Mouse (Mus musculus): ENCODE measurements around the gene 2900026A02Rik. TPM values are rescaled to one million over a fixed set of nuclear protein-coding genes. Genes with fewer than 3 reads are reported as not detected.

Gene 2900026A02Rik
- polyA plus RNA-seq, 2 experiments: 7.1 to 13.6 TPM

GRCm38 (mm10) chr5:113139064-113139726 is 81.8 kb downstream of the 2900026A02Rik start:
- no peak for TF ChIP-seq POLR2A (IDR thresholded peaks at IDR 0.05; ENCODE audit: borderline replicate concordance, extremely low read depth, insufficient read depth, insufficient read length)
- WGBS: 66% methylated on average over 7 of the region's 7 CpGs
- Histone ChIP-seq H3K4me1 (ENCODE audit: control insufficient read depth, insufficient read depth, low read length) (peaks cover 28% of the 10 kb centered on the region), H3K27me3 (ENCODE audit: control insufficient read depth, insufficient read depth, low read length) (no peaks in the 10 kb centered on the region; the same call in 1 of the 2 replicates), H3K27ac (replicated peaks; ENCODE audit: low read depth, low read length) (no peak overlapping the region), H3K36me3 (ENCODE audit: control insufficient read depth, insufficient read depth, low read length) (no peaks in the 10 kb centered on the region), H3K9me3 (ENCODE audit: control insufficient read depth, low read length) (no peaks in the 10 kb centered on the region), H3K9ac (ENCODE audit: low read depth, low read length, severe bottlenecking) (peak overlapping the region; percentile 46), H3K4me2 (replicated peaks; ENCODE audit: low read depth, low read length, severe bottlenecking) (peak overlapping the region; percentile 91), H3K4me3 (replicated peaks; ENCODE audit: low read length) (peak overlapping the region; percentile 42)
- ATAC-seq (ENCODE audit: low FRiP score, low read depth) (no peak), DNase-seq (ENCODE audit: low spot score) (no peak)

- Histone ChIP-seq H3K4me1 (ENCODE audit: control insufficient read depth, insufficient read depth, low read length) (peaks cover 28% of the 10 kb centered on the region), H3K27ac (replicated peaks; ENCODE audit: low read depth, low read length) (peak overlapping the region; percentile 43; the same call in 1 of the 2 replicates), H3K4me3 (replicated peaks; ENCODE audit: low read length) (peak overlapping the region; percentile 42), H3K36me3 (ENCODE audit: control insufficient read depth, insufficient read depth, low read length) (no peaks in the 10 kb centered on the region), H3K4me2 (replicated peaks; ENCODE audit: low read depth, low read length, severe bottlenecking) (peak overlapping the region; percentile 91), H3K9me3 (ENCODE audit: control insufficient read depth, low read length) (no peaks in the 10 kb centered on the region), H3K9ac (ENCODE audit: low read depth, low read length, severe bottlenecking) (peak overlapping the region; percentile 46), H3K27me3 (ENCODE audit: control insufficient read depth, insufficient read depth, low read length) (no peaks in the 10 kb centered on the region; the same call in 1 of the 2 replicates)
- ATAC-seq (ENCODE audit: low FRiP score, low read depth) (peak; percentile 78), DNase-seq (ENCODE audit: low spot score) (peak; percentile 64)
- 0 out of 2 replicates have a peak, but pooled peaks have one; percentile 25 for TF ChIP-seq POLR2A (IDR thresholded peaks at IDR 0.05; ENCODE audit: borderline replicate concordance, extremely low read depth, insufficient read depth, insufficient read length)
- WGBS: under 1% methylated on average over 42 of the region's 43 CpGs
Measured at GRCm38 (mm10) chr5:113138319-113139063, 82.5 kb downstream of the 2900026A02Rik start.

GRCm38 (mm10) chr5:113137691-113138318 is 83.2 kb downstream of the 2900026A02Rik start:
- peaks cover 30% of the 10 kb centered on the region for H3K4me1 ChIP-seq (ENCODE audit: control insufficient read depth, insufficient read depth, low read length)
- DNase-seq (ENCODE audit: low spot score) (no peak), ATAC-seq (ENCODE audit: low FRiP score, low read depth) (no peak)
- peak overlapping the region; percentile 42 for H3K4me3 ChIP-seq (replicated peaks; ENCODE audit: low read length)
- H3K4me2 ChIP-seq (replicated peaks; ENCODE audit: low read depth, low read length, severe bottlenecking): peak overlapping the region; percentile 91
- no peaks in the 10 kb centered on the region for H3K36me3 ChIP-seq (ENCODE audit: control insufficient read depth, insufficient read depth, low read length)
- WGBS: 5% methylated on average over 36 of the region's 36 CpGs
- peak overlapping the region; percentile 43 for H3K27ac ChIP-seq (replicated peaks; ENCODE audit: low read depth, low read length)
- no peak for TF ChIP-seq POLR2A (IDR thresholded peaks at IDR 0.05; ENCODE audit: borderline replicate concordance, extremely low read depth, insufficient read depth, insufficient read length)
- H3K9me3 ChIP-seq (ENCODE audit: control insufficient read depth, low read length): no peaks in the 10 kb centered on the region
- H3K9ac ChIP-seq (ENCODE audit: low read depth, low read length, severe bottlenecking): peak overlapping the region; percentile 46
- no peaks in the 10 kb centered on the region; the same call in 1 of the 2 replicates for H3K27me3 ChIP-seq (ENCODE audit: control insufficient read depth, insufficient read depth, low read length)

- Histone ChIP-seq H3K9ac (ENCODE audit: low read depth, low read length, severe bottlenecking) (peak overlapping the region; percentile 46), H3K9me3 (ENCODE audit: control insufficient read depth, low read length) (no peaks in the 10 kb centered on the region), H3K27me3 (ENCODE audit: control insufficient read depth, insufficient read depth, low read length) (no peaks in the 10 kb centered on the region; the same call in 1 of the 2 replicates), H3K4me1 (ENCODE audit: control insufficient read depth, insufficient read depth, low read length) (peaks cover 28% of the 10 kb centered on the region), H3K4me2 (replicated peaks; ENCODE audit: low read depth, low read length, severe bottlenecking) (peak overlapping the region; percentile 91), H3K27ac (replicated peaks; ENCODE audit: low read depth, low read length) (no peak overlapping the region; the same call in 1 of the 2 replicates), H3K36me3 (ENCODE audit: control insufficient read depth, insufficient read depth, low read length) (no peaks in the 10 kb centered on the region), H3K4me3 (replicated peaks; ENCODE audit: low read length) (peak overlapping the region; percentile 42)
- no peak for TF ChIP-seq POLR2A (IDR thresholded peaks at IDR 0.05; ENCODE audit: borderline replicate concordance, extremely low read depth, insufficient read depth, insufficient read length)
- ATAC-seq (ENCODE audit: low FRiP score, low read depth): no peak
- no peak for DNase-seq (ENCODE audit: low spot score)
- WGBS: 63% methylated on average over 12 of the region's 13 CpGs
Measured at GRCm38 (mm10) chr5:113136951-113137487, 84.0 kb downstream of the 2900026A02Rik start.

- DNase-seq (ENCODE audit: low spot score): no peak
- Histone ChIP-seq H3K9me3 (ENCODE audit: control insufficient read depth, low read length) (no peaks in the 10 kb centered on the region), H3K9ac (ENCODE audit: low read depth, low read length, severe bottlenecking) (no peak overlapping the region), H3K4me1 (ENCODE audit: control insufficient read depth, insufficient read depth, low read length) (peaks cover 28% of the 10 kb centered on the region), H3K4me2 (replicated peaks; ENCODE audit: low read depth, low read length, severe bottlenecking) (peak overlapping the region; percentile 91), H3K36me3 (ENCODE audit: control insufficient read depth, insufficient read depth, low read length) (no peaks in the 10 kb centered on the region), H3K27ac (replicated peaks; ENCODE audit: low read depth, low read length) (peak overlapping the region; percentile 38), H3K4me3 (replicated peaks; ENCODE audit: low read length) (peak overlapping the region; percentile 42), H3K27me3 (ENCODE audit: control insufficient read depth, insufficient read depth, low read length) (no peaks in the 10 kb centered on the region; the same call in 1 of the 2 replicates)
- TF ChIP-seq POLR2A (IDR thresholded peaks at IDR 0.05; ENCODE audit: borderline replicate concordance, extremely low read depth, insufficient read depth, insufficient read length): no peak
- 30% methylated on average over 10 of the region's 10 CpGs for WGBS
- no peak for ATAC-seq (ENCODE audit: low FRiP score, low read depth)
Measured at GRCm38 (mm10) chr5:113135513-113135912, 85.5 kb downstream of the 2900026A02Rik start.

Measured in limb, embryonic 14.5 days (tissue).